9 mouse cellular contexts compared by ENCODE assay signal in genomic region chr11:47658135-47658534, GRCm38 (mm10).
A peak's percentile ranks its signal among the peaks of the same experiment; 100 is the strongest.
DNase-seq lines count a peak whose midpoint lies in the region; ATAC-seq and TF ChIP-seq lines count a peak whose summit lies in the region.
"Had no signal": no experiment of that assay in that cellular context is flagged by ENCODE, and none has a peak within 500 bp of the region (broad histone marks: within the 10 kb centered on the region; RNA-seq: fewer than 3 reads in every experiment).

No protein-coding gene starts in this region.

- H3K4me1 ChIP-seq in thymus, adult 2 months (replicated peaks; ENCODE audit: control insufficient read depth, insufficient read depth, low read length), result no peaks in the 10 kb centered on the region
- no peaks in the 10 kb centered on the region for H3K4me1 ChIP-seq in kidney, postnatal 0 days (replicated peaks; ENCODE audit: insufficient read depth, low read length)

- DNase-seq in heart, postnatal 4 days, result peak; percentile 50
- no peak for DNase-seq in heart, adult 8-10 months (ENCODE audit: low spot score)
- peak; percentile 20 for DNase-seq in thymus, adult 2 months
- DNase-seq in thymus, adult 18-20 months, result no peak
- DNase-seq in brain, adult 2 months (ENCODE audit: low read depth, low spot score), result peak; percentile 57
- peak; percentile 28 for DNase-seq in kidney, postnatal 0 days (ENCODE audit: low spot score)
- DNase-seq in right cerebral cortex, postnatal 4 days, result peak; percentile 38

- H3K9me3 ChIP-seq in kidney, postnatal 0 days (replicated peaks; ENCODE audit: low read length), result no peaks in the 10 kb centered on the region

- H3K4me3 ChIP-seq in thymus, adult 2 months (ENCODE audit: control insufficient read depth, insufficient read depth, low read length), result no peak overlapping the region
- H3K4me3 ChIP-seq in kidney, postnatal 0 days (replicated peaks; ENCODE audit: low read depth, low read length), result no peak overlapping the region

- 0% methylated on average over 1 of the region's 1 CpGs for WGBS in thymus, adult 2 months
- 13% methylated on average over 1 of the region's 1 CpGs for WGBS in kidney, postnatal 0 days

- no peak for TF ChIP-seq CTCF in thymus, adult 2 months (IDR thresholded peaks at IDR 0.05; ENCODE audit: borderline replicate concordance, control insufficient read depth, extremely low read depth, insufficient read depth, low read length, poor library complexity)
- TF ChIP-seq CTCF in kidney, postnatal 0 days (IDR thresholded peaks at IDR 0.05; ENCODE audit: low read depth), result peak; percentile 67

- no peak overlapping the region for H3K9ac ChIP-seq in kidney, postnatal 0 days (ENCODE audit: low read depth, low read length)

- H3K27ac ChIP-seq in thymus, adult 2 months (ENCODE audit: control insufficient read depth, insufficient read depth, low read length), result no peak overlapping the region
- no peak overlapping the region for H3K27ac ChIP-seq in kidney, postnatal 0 days
- H3K27ac ChIP-seq: macrophage had no signal

- TF ChIP-seq POLR2A in thymus, adult 2 months (IDR thresholded peaks at IDR 0.05; ENCODE audit: control insufficient read depth, extremely low read depth, insufficient read depth, low read length, poor library complexity), result no peak

- no peaks in the 10 kb centered on the region for H3K27me3 ChIP-seq in thymus, adult 2 months (ENCODE audit: control insufficient read depth, insufficient read depth, low read length)
- H3K27me3 ChIP-seq in kidney, postnatal 0 days (ENCODE audit: insufficient read depth, low read length), result no peaks in the 10 kb centered on the region

- ATAC-seq in kidney, postnatal 0 days (replicated peaks; ENCODE audit: low FRiP score, low read depth), result no peak
- ATAC-seq in inflammation-experienced regulatory T-cells, adult 6 months, result no peak

- H3K36me3 ChIP-seq in thymus, adult 2 months (ENCODE audit: control insufficient read depth, insufficient read depth, low read length), result no peaks in the 10 kb centered on the region
- H3K36me3 ChIP-seq in kidney, postnatal 0 days (ENCODE audit: insufficient read depth, low read length), result no peaks in the 10 kb centered on the region

- H3K4me2 ChIP-seq in kidney, postnatal 0 days (ENCODE audit: low read length), result no peak overlapping the region

Comparison
In these comparisons a context has a peak if more than half of its experiments do, and no peak if none do; other contexts are left out.
1. DNase-seq: peak in heart, postnatal 4 days (single experiment), thymus, adult 2 months (single experiment), brain, adult 2 months (single experiment), kidney, postnatal 0 days (single experiment) and right cerebral cortex, postnatal 4 days (single experiment); none in heart, adult 8-10 months (single experiment) and thymus, adult 18-20 months (0 of 2).